Mouse (Mus musculus): ENCODE measurements around the gene Scamp3.

DNA sequence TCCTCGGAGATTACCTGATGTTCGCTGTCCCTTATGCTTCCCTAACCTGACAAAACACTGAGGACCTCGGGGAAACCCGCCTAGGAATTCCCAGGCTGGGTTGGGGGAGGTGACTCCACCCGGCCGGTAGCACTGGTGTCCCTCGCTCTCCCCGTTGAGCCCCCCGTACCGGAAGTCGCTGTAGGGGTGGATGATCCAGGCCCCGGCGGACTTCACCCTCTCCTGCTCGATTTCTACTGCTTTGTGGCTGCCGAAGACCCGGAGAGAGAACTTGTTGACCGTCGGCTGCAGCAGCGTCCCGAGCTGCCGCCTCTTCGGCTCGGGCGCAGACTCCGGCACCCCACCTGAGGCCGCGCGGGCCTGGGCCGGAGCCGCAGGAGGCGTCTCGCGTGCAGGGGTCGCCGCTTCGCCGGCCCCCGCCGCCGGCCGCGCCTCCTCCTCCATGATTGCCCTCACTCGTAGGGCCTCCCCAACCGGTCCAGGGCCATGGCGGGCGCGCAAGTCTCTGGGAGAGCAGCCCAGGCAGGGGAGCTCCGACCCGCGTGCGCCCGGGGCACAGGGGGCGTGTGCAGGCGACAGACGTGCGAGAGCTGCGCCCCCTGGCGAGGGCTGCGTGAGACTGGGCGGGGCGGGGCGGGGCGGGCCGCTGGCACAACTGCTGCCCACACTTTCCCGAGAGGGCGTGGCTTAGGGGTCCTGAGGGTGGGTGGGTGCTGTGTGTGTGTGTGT is 17.5 kb upstream of the Scamp3 start, which contains the start of gene Hcn3:
- TF ChIP-seq TAL1 (IDR thresholded peaks at IDR 0.05; ENCODE audit: low read length) (no peak), CTCF (IDR thresholded peaks at IDR 0.05 in 2 of 3, conservative IDR thresholded peaks at IDR 0.05 in 1 of 3; ENCODE audit: control insufficient read depth in 1 of 3, insufficient read depth in 1 of 3, low read depth in 2 of 3, low read length in 3 of 3, poor library complexity in 1 of 3, severe bottlenecking in 1 of 3) (peak in 2 of 3 experiments; percentile 80 to 91; a peak in 5 of 6 replicates), BHLHE40 (IDR thresholded peaks at IDR 0.05; ENCODE audit: borderline replicate concordance, low read depth, low read length) (no peak)
